In the genomic region with DNA sequence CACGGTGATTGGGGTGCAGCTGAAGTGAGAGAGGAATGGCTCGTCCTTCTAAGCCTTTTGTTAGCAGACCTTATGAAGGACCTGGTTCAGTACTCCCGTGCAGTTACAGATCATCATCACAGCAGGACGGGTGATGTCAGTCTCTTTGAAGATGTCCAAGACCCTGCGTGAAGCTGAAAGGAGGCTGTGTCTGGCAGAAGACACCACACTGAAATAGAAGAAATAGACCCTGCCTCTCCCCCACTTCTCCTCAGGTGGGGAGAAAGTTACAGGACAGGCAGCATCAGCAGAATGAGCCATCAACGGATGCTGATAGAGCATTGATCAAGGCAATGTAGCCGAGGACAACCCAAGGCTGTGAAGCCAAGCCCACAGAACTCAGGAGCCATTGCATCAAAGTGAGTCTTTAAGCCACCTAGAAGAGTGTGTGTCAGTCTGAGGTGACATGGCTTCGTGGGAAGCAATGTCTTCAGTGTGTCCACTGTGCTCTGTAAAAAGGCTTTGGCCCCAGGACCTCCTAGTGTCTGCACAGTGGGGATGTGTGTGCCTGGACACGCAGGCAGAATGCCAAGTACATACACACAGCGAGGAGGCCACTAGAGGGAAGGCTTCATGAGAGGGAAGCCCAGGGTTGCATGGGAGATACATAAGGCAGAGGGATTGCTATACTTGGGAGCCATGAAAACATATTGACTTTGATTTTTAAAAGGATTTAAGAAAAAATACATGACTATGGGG, we compare ENCODE assay signal across 22 mouse cellular contexts. TPM values are rescaled to one million over a fixed set of nuclear protein-coding genes. Genes with fewer than 3 reads are reported as not detected.
A peak's percentile ranks its signal among the peaks of the same experiment; 100 is the strongest.
DNase-seq lines count a peak whose midpoint lies in the region; ATAC-seq and TF ChIP-seq lines count a peak whose summit lies in the region.
"Had no signal": no experiment of that assay in that cellular context is flagged by ENCODE, and none has a peak within 500 bp of the region (broad histone marks: within the 10 kb centered on the region; RNA-seq: fewer than 3 reads in every experiment).

No protein-coding gene starts in this region.

- peaks cover 4% of the 10 kb centered on the region; the same call in 1 of the 2 replicates for H3K9me3 ChIP-seq in forebrain, postnatal 0 days (ENCODE audit: low read length)
- H3K9me3 ChIP-seq in forebrain, embryonic 15.5 days: no peaks in the 10 kb centered on the region
- H3K9me3 ChIP-seq in lung, embryonic 14.5 days (ENCODE audit: low read depth, low read length): no peaks in the 10 kb centered on the region
- no peaks in the 10 kb centered on the region for H3K9me3 ChIP-seq in embryonic facial prominence, embryonic 10.5 days
- H3K9me3 ChIP-seq: liver, embryonic 13.5 days; midbrain, embryonic 12.5 days had no signal

- H3K36me3 ChIP-seq in forebrain, postnatal 0 days (ENCODE audit: insufficient read depth): no peaks in the 10 kb centered on the region
- H3K36me3 ChIP-seq in forebrain, embryonic 15.5 days: no peaks in the 10 kb centered on the region
- no peaks in the 10 kb centered on the region for H3K36me3 ChIP-seq in lung, embryonic 14.5 days (ENCODE audit: insufficient read depth)
- H3K36me3 ChIP-seq in embryonic facial prominence, embryonic 10.5 days (replicated peaks): no peaks in the 10 kb centered on the region
- H3K36me3 ChIP-seq: heart, embryonic 13.5 days; liver, embryonic 13.5 days; midbrain, embryonic 12.5 days had no signal

- H3K4me2 ChIP-seq in forebrain, postnatal 0 days (ENCODE audit: low read depth): no peak overlapping the region
- H3K4me2 ChIP-seq in forebrain, embryonic 15.5 days (replicated peaks): no peak overlapping the region
- no peak overlapping the region for H3K4me2 ChIP-seq in lung, embryonic 14.5 days
- H3K4me2 ChIP-seq: heart, embryonic 13.5 days; liver, embryonic 13.5 days had no signal

- H3K27ac ChIP-seq in forebrain, postnatal 0 days (ENCODE audit: low read depth, low read length): no peak overlapping the region
- H3K27ac ChIP-seq in forebrain, embryonic 15.5 days (replicated peaks): no peak overlapping the region
- no peak overlapping the region for H3K27ac ChIP-seq in lung, embryonic 14.5 days (ENCODE audit: low read depth)
- H3K27ac ChIP-seq in embryonic facial prominence, embryonic 10.5 days (replicated peaks): no peak overlapping the region
- H3K27ac ChIP-seq: heart, embryonic 13.5 days; liver, embryonic 13.5 days; midbrain, embryonic 12.5 days had no signal

- no peak for DNase-seq in forebrain, postnatal 0 days
- peak; percentile 71 for DNase-seq in lung, embryonic 14.5 days
- no peak for DNase-seq in lung, postnatal 4 days
- peak; percentile 32 for DNase-seq in testis, postnatal 10 days (ENCODE audit: low spot score)
- no peak for DNase-seq in testis, postnatal 14 days (ENCODE audit: low spot score)
- no peak for DNase-seq in embryonic facial prominence, embryonic 10.5 days (ENCODE audit: low spot score)

- H3K9ac ChIP-seq in forebrain, postnatal 0 days: no peak overlapping the region
- H3K9ac ChIP-seq in forebrain, embryonic 15.5 days (replicated peaks): no peak overlapping the region
- H3K9ac ChIP-seq in lung, embryonic 14.5 days: no peak overlapping the region
- H3K9ac ChIP-seq: heart, embryonic 13.5 days; liver, embryonic 13.5 days; midbrain, embryonic 12.5 days had no signal

- H3K27me3 ChIP-seq in forebrain, postnatal 0 days (ENCODE audit: insufficient read depth, low read length): no peaks in the 10 kb centered on the region
- peaks cover 9% of the 10 kb centered on the region; the same call in 1 of the 2 replicates for H3K27me3 ChIP-seq in forebrain, embryonic 15.5 days
- H3K27me3 ChIP-seq in lung, embryonic 14.5 days (ENCODE audit: insufficient read depth, low read length): no peaks in the 10 kb centered on the region
- H3K27me3 ChIP-seq in embryonic facial prominence, embryonic 10.5 days (replicated peaks; ENCODE audit: low read depth, poor library complexity, severe bottlenecking): peaks cover 48% of the 10 kb centered on the region
- H3K27me3 ChIP-seq: Patski had no signal

- 44% methylated on average over 10 of the region's 10 CpGs for WGBS in forebrain, postnatal 0 days
- WGBS in forebrain, embryonic 15.5 days: 44% methylated on average over 10 of the region's 10 CpGs
- 56% methylated on average over 10 of the region's 10 CpGs for whole genome bisulfite sequencing in lung, embryonic 14.5 days
- 53% methylated on average over 10 of the region's 10 CpGs for WGBS in embryonic facial prominence, embryonic 10.5 days

- no peak overlapping the region for H3K4me3 ChIP-seq in forebrain, postnatal 0 days (ENCODE audit: low read depth, low read length)
- no peak overlapping the region for H3K4me3 ChIP-seq in forebrain, embryonic 15.5 days
- no peak overlapping the region for H3K4me3 ChIP-seq in lung, embryonic 14.5 days (ENCODE audit: low read depth, low read length)
- H3K4me3 ChIP-seq in embryonic facial prominence, embryonic 10.5 days: no peak overlapping the region
- H3K4me3 ChIP-seq: erythroblast, embryonic 14.5 days; heart, embryonic 13.5 days; liver, embryonic 13.5 days; midbrain, embryonic 12.5 days had no signal

- no peak for TF ChIP-seq CTCF in forebrain, postnatal 0 days (IDR thresholded peaks at IDR 0.05; ENCODE audit: low read depth)
- TF ChIP-seq CTCF in lung, embryonic 14.5 days (IDR thresholded peaks at IDR 0.05; ENCODE audit: low read depth): no peak

- 0 out of 2 replicates have a peak, but pooled peaks have one; percentile 34 for ATAC-seq in forebrain, postnatal 0 days
- ATAC-seq in forebrain, embryonic 15.5 days (replicated peaks): no peak
- ATAC-seq in lung, embryonic 14.5 days (ENCODE audit: insufficient read depth): peak; percentile 87
- ATAC-seq: activated CD4-positive, CD25-positive, alpha-beta regulatory T cell, adult 4 months; inflammation-experienced regulatory T-cells, adult 6 months; Patski had no signal

- no peaks in the 10 kb centered on the region; the same call in 1 of the 2 replicates for H3K4me1 ChIP-seq in forebrain, postnatal 0 days (ENCODE audit: insufficient read depth)
- H3K4me1 ChIP-seq in forebrain, embryonic 15.5 days: peaks cover 19% of the 10 kb centered on the region
- H3K4me1 ChIP-seq in lung, embryonic 14.5 days (ENCODE audit: insufficient read depth): no peaks in the 10 kb centered on the region
- peaks cover 29% of the 10 kb centered on the region for H3K4me1 ChIP-seq in embryonic facial prominence, embryonic 10.5 days
- H3K4me1 ChIP-seq: liver, embryonic 13.5 days had no signal

RNA-seq across cellular contexts. Expression of a gene that starts 41.6 kb away (rescaled TPM):
- total RNA-seq in forebrain, postnatal 0 days (2014; rRNA removed): 0.10 TPM in 1 of 2 replicates, not detected in the other
- not detected in 2 replicates for polyA plus RNA-seq in forebrain, postnatal 0 days (2015; fragmentation: Nextera tagmentation; extraction: Ambion mirVana)
- polyA plus RNA-seq in forebrain, embryonic 15.5 days (2015; fragmentation: Nextera tagmentation; extraction: Ambion mirVana): not detected in 2 replicates
- polyA plus RNA-seq in lung, embryonic 14.5 days (2014; fragmentation: Nextera tagmentation; extraction: Ambion mirVana): not detected in 2 replicates
- not detected in 2 replicates for polyA plus RNA-seq in embryonic facial prominence, embryonic 10.5 days (2016; fragmentation: Nextera tagmentation; extraction: Ambion mirVana)
- total RNA-seq: adrenal gland, postnatal 14 days; gastrocnemius, postnatal 4 days; heart, postnatal 36 days; left cerebral cortex, adult 8-10 months had no signal
- polyA plus RNA-seq: activated CD4-positive, CD25-positive, alpha-beta regulatory T cell, adult 4 months; embryonic facial prominence, embryonic 11.5 days; erythroblast, embryonic 14.5 days; heart, embryonic 13.5 days; inflammation-experienced regulatory T-cells, adult 6 months; limb, embryonic 11.5 days; liver, embryonic 13.5 days; midbrain, embryonic 12.5 days; neural tube, embryonic 11.5 days; Patski; urinary bladder, adult 2 months had no signal

RNA-seq across cellular contexts. Expression of a gene that starts 50.5 kb away (rescaled TPM):
- total RNA-seq in forebrain, postnatal 0 days (2014; rRNA removed): 9.6 and 10.9 TPM in 2 replicates
- polyA plus RNA-seq in forebrain, postnatal 0 days (2015; fragmentation: Nextera tagmentation; extraction: Ambion mirVana): 3.2 and 6.9 TPM in 2 replicates
- 3.1 and 3.4 TPM in 2 replicates for polyA plus RNA-seq in forebrain, embryonic 15.5 days (2015; fragmentation: Nextera tagmentation; extraction: Ambion mirVana)
- polyA plus RNA-seq in lung, embryonic 14.5 days (2014; fragmentation: Nextera tagmentation; extraction: Ambion mirVana): 2.3 and 2.5 TPM in 2 replicates
- 0.68 and 1.0 TPM in 2 replicates for polyA plus RNA-seq in embryonic facial prominence, embryonic 10.5 days (2016; fragmentation: Nextera tagmentation; extraction: Ambion mirVana)

Comparison
In these comparisons a context has a peak if more than half of its experiments do, and no peak if none do; other contexts are left out.
1. DNase-seq: peak in lung, embryonic 14.5 days (single experiment) and testis, postnatal 10 days (single experiment); none in forebrain, postnatal 0 days (single experiment), lung, postnatal 4 days (0 of 2), testis, postnatal 14 days (single experiment) and embryonic facial prominence, embryonic 10.5 days (single experiment).